Mouse (Mus musculus) spleen, postnatal 14 days (tissue): ENCODE measurements at regions not wholly inside any gene's neighbourhood (a gene's known extent, or its start where the extent isn't known, plus 50 kb on each side); places are given as distances from the start of the nearest gene placed in this dataset.

Source experiments
- DNase-seq, 2 experiments: peaks; one replicate each; pipeline ENCODE4 v3.0.0; 2021 to 2022; ENCODE audit warnings: low spot score in 2 of 2

DNA sequence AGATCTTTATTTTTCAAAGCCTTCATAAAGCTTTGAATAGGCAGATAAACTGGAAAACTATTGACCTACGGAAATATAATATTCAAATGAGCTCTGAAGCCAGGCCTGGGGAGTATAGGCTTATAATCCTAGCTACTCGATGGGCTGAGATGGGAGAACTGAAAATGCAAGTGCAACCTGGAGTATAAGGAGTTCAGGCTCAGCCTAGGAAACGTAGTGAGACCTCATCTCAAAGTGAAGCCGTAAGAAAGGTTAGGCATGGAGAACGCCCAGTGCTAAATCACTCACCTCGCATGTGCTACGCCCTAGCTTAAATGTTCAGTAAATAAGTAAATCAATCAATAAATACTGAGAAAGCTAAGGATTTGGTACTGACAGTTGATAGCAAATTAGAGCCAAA lies 432.5 kb upstream of the Ubash3b start:
- no peak for DNase-seq

DNA sequence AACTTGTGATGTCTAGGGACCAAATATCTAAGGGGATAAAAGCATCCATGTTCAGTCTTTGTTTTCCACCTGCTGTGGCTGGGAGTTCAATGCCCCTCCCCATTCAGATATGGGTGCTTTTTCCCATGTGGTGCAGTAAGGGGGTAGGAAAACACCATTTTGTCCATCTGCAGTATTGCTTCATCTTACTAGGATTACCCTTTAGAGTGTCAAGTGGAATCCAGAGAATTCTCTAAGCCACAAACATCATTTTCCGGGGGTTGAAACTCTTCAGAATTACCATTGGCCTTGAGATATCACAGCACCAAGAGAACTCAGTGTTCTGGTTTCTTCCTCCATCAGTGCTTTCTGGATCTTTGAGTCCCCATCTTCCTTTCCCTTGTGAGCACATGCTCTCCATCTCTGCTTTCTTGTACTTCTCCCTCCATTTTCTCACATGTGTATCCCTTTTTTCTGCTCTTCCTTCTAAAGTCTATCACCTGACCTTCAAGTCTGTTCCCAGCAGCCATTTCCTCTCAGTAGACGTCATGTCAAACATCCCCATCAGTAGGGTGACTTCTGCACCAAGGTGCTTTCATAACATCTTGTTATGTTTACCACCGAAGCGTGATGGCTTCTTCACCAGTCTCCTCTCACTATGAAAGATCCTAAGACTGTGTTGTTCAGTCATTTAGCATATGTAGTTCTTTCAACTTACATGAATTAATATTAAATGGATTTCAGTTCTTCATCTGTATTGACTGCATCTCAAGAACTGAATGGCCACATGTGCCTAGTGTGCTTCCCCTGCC lies 431.6 kb upstream of the Ubash3b start:
- DNase-seq: no peak

DNA sequence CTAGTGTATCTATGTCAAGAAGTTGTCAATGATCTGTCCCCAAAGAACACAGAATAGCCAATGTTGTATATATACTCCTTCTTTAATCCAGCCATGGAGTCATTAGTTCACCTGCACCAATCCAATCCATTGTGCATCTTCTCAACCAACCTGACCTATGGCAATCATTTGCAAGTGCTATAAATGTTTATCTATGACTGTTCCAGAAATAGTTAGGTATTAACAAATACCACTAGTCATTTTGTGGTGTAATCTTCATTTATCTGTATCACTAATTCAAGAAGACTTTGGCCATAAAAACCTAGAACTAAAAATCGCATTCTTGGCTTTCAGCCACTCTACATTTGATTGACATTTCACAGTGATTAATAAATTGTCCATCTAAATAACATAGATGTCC lies 430.6 kb upstream of the Ubash3b start:
- DNase-seq: no peak

DNA sequence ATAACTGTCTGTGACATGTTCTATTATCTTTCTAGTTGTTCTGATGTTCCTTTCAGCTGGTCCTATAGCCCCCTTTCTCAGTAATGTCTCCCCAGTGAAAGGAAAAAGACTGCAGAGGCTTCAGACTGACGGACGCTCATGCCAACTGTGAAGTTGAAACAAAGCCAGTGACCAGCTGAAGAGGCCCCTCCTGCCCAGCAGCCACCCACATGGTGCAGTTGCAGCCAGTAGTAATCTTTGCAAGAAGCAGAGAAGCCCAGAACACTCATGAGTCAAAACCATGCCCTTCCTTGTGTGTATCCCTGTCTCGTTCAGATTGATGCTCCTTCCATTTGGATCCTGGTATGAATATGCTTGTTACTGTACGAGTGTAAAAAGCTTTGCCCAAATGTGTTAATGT lies 428.7 kb upstream of the Ubash3b start:
- no peak for DNase-seq

DNA sequence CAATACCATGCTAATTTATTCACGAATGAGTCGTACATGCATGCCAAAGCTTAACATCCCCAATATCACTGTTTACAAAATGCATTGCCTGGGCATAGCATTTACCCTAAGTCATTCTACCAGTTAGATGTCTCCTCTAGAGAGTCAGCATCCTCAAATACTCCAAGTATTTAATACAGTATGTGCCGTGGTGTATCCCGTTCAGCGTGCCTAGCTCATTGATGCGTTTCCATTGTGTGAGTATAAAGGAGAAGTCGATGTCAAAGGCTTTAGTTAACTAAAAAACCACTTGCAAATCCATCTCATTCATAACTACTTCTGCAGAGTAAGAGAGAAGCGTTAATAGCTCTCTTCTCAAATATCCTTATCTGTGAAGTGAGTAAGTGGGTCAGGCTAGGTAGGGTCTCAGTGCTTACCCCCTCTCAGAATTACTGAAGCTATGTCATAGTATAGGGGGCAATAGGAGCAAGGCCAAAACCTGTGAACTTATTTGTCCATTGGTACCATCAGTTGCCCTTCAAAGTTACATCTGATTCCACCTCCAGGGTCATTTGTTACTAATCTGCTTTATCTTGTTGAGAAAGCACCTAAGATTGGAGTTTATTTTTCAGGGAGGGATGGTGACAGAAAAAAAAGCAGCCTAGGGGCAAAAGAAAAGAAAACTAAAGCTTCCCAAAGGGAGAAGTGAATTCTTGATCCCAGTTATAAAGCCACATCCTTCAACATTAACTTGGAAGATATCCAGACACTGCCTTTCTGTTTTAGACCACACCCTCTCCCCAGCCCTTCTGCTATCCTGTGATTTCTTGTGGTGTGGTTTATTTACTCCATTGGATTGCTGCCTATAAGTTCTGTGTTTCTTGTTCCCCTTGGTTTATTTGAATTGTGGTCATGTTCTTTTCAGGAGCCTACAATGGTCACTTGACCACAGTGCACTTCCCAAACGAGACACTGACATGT lies 427.2 kb upstream of the Ubash3b start:
- DNase-seq: no peak

DNA sequence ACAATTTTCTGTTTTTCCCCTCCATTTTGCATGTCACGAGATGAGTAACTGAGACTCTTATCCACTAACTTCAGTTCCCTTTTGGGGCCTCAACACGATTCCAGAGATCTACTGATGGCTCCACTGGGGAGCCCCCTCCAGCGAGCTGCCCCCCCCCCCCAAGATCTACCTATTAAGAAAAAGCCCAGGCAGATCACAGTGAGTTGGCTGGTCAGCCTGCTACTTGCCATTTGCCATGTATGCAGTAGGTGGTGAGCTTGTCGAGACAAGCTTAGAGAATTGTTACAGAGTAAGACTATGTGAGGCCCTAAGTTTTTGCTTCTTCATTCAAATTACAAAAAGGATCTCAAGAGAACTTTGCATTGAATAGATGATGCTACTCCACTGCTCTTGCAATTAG lies 426.3 kb upstream of the Ubash3b start:
- no peak for DNase-seq

DNA sequence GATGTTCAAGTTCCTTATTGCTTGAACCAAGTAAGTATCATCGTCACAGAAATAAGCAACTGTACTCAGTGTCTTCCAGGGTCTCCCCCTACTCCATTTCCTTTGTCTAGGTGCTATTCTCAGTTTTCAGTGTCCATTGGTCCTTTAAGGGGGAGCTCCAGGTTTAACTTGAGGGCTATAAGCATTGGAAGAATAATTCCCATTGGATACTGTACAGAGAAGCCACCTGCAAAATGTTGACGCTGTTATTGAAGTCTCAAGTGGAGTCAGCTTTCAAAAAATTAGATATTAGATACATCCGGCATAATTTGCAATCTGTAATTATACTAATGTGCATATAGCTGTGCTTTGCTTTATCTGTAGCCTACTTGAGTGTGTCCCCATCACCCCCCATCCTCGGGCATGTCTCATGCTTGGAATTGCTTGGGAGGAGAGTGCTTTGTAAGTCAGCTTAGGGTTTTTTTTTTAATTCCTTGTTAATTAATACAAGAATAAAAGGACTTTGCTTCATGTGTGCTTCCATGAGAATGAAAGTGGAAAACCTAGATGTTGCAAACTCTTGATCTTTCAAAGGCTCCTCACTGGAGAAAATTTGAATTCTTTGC lies 425.6 kb upstream of the Ubash3b start:
- DNase-seq: no peak

DNA sequence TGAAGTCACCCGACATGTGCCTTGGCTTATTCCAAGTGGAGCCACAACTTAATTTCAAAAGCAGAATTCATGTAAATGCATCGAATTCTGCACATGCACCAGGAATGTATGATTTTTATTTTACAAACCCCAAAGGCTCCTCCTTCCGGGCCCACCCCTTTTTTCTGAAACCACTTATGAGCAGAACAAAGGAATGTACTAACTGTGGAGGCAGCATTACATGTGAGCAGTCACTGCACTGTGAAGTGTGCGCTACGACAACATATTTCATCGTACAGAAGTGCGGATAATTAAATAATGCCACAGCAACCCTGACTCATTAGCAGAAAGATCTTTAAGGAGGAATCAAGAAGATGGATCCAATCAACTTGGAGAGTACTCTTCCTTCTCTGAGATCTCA lies 424.8 kb upstream of the Ubash3b start:
- no peak for DNase-seq

DNA sequence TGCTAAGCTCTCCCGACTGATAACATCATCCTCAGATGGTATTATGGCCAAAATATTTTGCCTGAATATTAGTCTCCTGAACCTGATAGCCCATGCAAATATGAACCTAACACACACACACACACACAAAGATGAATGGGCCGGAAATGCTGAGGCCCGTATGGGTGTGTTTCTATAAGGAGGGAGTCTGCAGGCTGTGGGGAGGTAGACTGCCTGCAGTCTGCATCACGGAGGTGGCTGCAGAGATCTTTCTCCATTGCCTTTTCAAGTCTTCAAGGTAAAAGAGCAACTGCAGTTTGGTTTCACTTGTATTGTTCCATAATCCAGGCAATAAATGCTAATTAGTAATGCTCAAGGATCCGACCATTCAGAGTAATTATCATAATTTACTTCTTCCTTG lies 424.3 kb upstream of the Ubash3b start:
- DNase-seq: no peak

DNA sequence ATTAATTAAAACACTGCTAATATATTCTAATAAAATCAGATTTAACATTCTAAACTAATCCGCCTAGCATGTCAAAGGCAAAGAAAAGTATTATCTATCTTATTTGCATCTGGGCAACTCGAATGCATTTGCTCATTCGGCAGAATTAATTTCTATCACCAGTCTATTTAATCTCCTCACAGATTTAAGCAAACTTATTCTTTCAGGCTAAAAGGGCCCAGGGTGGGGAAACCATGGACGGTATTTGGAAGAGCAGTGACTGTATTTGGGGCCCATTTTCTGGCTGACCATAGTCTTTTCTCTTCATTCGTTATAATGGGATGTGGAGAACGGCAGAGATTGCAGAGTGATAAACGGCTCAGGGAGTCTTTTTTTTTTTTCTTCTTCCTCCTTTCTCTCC lies 423.5 kb upstream of the Ubash3b start:
- no peak for DNase-seq

DNA sequence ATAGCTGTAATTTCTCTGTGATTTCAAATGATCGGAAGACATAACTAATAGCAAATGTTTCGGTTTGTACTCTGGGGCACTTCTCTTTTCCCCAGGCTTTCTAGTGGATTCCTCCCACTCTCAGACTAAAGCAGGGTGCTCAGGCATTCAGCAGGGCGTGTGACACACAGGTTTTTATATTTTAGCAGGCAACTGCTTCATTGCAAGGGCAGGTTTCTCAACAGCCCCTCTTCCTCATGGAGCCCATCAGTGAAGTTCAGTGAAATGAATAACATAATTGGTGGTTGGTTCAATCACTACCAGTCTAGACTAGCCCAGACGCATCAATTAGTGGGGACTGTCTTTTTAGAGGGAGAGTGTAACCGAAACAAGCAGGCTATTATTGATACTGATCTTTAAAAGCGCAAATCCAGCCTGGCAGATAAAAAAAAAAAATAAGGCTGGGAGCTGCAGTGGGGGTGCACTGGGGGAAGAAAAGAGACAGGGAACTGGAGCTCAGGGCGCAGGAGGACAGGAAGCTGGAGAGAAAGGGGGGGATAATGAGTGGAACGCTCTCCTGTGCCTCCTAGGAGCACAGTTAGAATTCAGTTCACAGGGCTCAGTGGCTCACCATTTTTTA lies 422.3 kb upstream of the Ubash3b start:
- no peak for DNase-seq

DNA sequence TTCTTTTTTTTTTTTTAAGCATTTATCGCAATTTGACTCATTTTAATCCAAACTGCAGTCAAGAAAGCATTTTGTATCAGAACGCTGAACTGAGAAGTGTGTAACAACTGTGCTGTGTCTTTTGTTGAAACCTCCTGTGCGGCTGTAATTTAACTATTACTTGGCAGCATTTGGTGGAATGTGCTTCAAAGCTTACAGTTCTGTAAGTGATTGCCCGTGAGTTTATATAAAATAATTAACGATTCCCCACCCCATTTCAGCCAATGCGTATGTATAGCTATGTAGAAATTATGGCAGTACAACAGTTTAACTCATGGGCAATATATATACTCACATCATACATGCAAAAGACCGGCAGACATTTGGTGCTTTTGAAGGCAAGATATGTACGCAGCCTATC lies 421.8 kb upstream of the Ubash3b start:
- no peak for DNase-seq

DNA sequence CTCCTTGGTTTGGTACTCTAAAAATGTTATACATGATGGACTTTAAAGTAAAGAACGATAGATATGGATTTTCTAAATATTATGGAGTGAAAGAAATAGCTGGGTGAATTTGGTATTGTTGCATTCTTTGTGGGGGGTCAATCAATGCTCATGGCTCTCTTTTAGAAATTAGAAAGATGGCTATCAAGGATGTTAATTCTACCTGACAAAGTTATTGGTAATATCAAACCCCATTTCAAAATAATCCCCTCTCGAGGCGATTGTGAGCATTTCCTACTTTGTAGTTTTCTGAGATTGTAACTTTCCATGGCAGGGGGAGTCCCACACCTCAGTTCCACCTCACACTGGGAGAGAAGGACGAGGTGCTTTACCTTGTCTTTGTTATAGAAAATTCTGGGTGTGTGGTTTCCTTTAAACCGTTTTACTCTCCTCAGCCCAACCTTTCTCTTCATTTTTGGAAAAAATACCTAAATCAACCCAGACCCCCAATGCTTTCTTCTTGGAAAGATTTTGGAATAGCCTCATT lies 421.3 kb upstream of the Ubash3b start:
- DNase-seq: no peak

DNA sequence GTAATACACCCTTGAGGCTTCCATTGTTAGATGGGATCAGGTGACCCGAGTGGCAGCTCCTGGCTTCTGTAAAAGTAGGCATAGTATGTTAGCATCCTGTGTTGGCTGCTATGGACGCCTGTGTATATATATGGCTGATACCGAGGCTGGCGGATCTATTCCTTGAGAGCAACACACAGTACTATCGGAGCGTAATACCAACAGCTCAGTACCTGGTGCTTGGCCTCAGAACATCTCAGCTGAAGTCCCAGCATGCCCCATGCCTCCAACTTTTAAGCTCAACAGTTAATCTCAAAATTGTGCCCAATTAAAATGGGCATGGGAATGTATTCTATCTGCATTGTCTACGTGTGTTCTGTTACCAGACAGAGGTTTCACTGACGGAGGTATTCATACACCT lies 420.7 kb upstream of the Ubash3b start:
- no peak for DNase-seq

DNA sequence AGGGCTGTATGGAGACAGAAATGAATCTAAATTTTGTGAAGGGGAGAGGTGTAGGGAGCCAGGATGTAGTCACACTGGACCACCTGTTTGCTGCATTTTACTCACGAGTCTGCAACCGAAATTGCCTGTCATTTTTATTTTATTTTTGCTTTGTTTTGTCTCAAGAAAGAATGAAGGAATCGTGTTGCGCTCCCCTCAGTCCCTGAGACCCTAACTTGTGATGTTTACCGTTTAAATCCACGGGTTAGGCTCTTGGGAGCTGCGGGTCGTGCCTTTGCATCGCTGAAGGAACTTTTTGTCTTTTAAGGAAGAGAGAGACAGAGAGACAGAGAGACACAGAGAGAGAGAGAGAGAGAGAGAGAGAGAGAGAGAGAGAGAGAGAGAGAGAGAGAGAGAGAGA lies 420.2 kb upstream of the Ubash3b start:
- no peak for DNase-seq

DNA sequence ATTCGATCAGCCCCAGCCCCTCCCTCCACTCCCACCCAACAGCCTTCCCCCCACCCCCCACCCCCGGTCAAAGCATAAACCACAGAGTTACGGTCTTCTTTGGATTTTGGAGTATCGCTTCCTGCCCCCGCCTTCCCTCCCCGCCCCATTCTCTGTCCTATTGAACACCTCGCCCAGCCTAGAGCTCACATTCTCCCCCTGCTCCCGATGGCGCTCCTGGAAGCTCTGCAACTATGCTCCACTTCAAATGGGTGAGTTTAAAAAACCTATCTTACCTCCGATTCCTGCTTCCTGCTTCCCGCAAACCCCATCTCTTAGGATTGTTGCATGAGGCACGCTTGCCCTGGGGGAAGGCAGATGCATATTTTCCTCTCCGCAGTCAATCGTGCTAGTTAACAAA lies 419.7 kb upstream of the Ubash3b start:
- DNase-seq: no peak

DNA sequence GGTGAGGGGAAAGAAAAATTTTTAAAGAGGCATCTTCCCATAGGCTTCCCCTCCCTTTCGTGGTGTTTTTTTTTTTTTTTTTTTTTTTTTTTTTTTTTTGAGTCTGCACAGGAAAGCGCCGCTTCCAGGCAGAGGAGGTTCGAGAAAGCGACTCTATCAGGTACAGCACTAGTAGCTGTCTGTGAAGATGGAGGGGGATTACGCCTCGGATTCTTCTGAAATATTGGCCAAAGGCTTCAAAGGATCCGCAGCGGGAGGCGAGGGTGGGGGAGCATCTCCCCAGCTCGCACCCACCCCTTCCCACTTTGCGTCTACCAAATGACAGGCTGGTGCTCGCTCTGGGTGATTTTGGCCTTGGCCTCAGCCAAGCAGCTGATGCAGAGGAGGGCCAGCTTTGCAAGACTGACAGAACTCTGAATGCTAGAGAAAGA lies 419.1 kb upstream of the Ubash3b start:
- no peak for DNase-seq

DNA sequence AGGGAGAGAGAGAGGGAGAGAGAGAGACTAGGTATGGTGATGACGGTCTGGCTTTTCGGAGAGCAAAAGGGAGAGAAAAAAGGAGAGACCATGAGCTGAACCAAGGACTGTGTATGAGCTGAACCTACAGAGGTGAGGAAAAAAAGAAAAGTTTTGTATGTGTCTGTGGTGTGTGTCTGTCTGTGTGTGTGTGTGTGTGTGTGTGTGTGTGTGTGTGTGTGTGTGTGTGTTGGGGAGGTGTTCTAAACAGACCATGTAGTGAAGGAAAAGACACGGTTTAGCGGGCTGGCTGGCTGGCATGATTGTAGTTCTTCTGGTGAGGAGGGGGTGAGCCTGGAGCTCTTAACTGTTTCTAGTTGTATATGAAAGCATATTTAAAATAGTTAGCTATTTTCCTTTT lies 418.6 kb upstream of the Ubash3b start:
- no peak for DNase-seq

DNA sequence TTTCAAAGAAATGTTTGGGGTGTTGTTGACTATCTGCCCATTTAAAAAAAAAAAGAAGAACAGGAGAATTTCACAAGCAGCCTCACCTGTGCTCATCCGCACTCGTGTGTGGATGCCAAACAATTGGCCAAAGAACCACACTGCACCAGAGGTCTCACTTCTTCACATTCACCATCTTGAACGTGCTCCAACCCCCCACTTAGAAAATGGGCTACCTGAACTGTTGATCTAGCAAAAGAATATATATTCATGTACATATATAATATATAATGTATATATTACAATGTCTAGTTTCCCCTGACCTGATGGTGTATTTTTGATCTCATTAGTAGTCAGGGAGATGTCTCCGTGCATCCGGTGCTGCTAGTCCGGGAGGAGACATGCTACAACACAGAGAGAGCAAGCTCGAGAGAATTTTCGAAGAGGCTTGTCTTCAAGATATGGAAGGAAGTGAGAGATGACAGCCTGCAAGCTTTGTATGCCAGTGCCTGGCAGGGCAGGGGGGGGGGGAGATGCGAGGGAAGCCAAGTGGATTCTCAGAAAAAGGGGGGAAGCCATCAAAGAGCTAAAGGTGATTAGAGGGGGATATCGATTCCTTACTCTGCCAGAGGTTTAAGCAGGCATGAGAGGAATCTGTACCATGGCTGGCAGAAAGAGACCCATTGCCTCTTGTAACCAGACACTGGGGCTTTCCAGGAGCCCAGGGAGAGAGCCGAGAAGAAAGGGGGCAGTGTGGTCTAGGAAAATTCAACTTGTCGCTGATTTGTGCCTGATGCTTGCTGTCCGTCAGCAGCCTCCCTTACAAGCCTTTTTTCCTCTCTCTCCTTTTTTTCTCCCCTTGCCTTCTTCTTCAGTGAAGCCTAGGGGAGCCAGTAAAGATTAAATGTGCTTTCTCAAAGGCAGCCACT lies 417.9 kb upstream of the Ubash3b start:
- DNase-seq: no peak

DNA sequence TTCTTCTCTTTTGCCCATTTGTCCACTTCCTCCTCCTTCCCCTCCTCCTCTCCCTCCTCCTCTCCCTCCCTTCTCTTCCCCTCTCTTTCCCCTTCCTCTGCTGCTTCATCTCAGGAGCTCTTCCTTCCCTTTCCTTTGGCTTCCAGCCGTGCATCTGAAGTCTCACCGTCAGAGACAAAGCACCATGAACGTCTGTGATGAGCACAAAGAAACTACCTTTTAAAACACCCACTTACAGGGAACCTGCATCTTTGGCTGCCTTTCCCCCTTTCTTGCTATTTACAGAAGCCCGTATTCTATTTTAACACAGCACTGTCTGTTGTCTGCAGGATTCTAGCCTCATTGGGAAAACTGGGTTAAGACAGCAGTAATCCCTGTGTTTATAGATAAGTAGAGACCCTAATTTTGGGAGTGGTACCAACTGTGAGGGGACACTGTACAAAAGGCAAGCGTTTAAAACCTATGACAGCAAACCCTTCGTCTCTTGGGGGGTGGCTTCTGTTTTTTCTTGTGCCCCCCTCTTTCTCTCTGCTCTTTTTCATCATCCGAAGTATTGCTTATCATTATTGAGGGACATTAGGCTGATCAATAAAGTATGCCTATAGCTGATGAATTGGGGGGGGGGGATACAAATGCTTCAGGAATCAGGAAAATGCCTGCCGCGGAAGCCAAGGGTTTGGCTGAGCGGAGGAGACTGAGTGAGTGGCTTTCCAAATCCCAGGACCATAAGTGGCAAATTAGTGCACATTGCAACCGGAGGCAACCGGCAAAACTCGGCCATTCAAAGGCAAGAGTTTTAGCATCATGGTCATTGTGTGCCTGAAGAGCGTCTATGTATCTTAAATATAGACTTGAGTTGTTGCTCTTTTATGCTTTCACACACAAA lies 417.0 kb upstream of the Ubash3b start:
- DNase-seq: no peak
